Mouse (Mus musculus): ENCODE measurements around the gene Sh3kbp1. TPM values are rescaled to one million over a fixed set of nuclear protein-coding genes. Genes with fewer than 3 reads are reported as not detected.
A peak's percentile ranks its signal among the peaks of the same experiment; 100 is the strongest.

The Sh3kbp1 gene
- polyA plus RNA-seq, 1 experiment from 2014 or later: 23.2 TPM

- no peak for DNase-seq (ENCODE audit: low spot score)
- peaks cover 98% of the 10 kb centered on the region for H3K27me3 ChIP-seq (replicated peaks; ENCODE audit: low read depth, poor library complexity, severe bottlenecking)
- H3K9me3 ChIP-seq: no peaks in the 10 kb centered on the region
- WGBS: 70% methylated on average over 3 of the region's 3 CpGs
- H3K4me1 ChIP-seq: no peaks in the 10 kb centered on the region
- H3K4me3 ChIP-seq: no peak overlapping the region
- H3K27ac ChIP-seq (replicated peaks): no peak overlapping the region
- no peaks in the 10 kb centered on the region for H3K36me3 ChIP-seq (replicated peaks)
Observed at GRCm38 (mm10) chrX:159879455-159879854, 252.4 kb downstream of the Sh3kbp1 start.

GRCm38 (mm10) chrX:159881576-159881975 is 254.5 kb downstream of the Sh3kbp1 start:
- no peak overlapping the region for H3K4me3 ChIP-seq
- H3K4me1 ChIP-seq: no peaks in the 10 kb centered on the region
- peaks cover 100% of the 10 kb centered on the region for H3K27me3 ChIP-seq (replicated peaks; ENCODE audit: low read depth, poor library complexity, severe bottlenecking)
- 86% methylated on average over 5 of the region's 5 CpGs for WGBS
- H3K27ac ChIP-seq (replicated peaks): no peak overlapping the region
- H3K9me3 ChIP-seq: no peaks in the 10 kb centered on the region
- DNase-seq (ENCODE audit: low spot score): no peak
- H3K36me3 ChIP-seq (replicated peaks): no peaks in the 10 kb centered on the region

DNA sequence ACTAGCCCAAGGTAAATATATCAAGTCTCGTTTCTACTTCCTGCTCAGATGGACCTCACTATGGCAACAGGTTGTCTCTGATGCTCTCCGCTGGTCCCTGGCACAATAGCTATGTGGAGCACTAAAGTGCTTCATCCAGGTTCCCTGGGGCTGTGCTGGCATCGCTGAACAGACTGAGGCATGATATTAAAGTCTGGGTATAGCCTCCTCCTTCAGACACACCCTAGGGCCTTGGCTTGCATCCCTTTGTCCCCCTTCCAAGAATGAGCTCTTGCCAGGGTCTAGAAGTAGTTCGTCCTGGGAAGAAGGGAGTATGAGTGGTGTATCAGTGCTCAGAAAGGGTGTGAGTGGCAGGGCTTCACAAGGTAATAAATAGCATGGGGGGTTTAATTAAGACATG is 269.5 kb downstream of the Sh3kbp1 start:
- 77% methylated on average over 4 of the region's 4 CpGs for WGBS
- no peaks in the 10 kb centered on the region for H3K4me1 ChIP-seq
- H3K27me3 ChIP-seq (replicated peaks; ENCODE audit: low read depth, poor library complexity, severe bottlenecking): peaks cover 70% of the 10 kb centered on the region
- H3K9me3 ChIP-seq: no peaks in the 10 kb centered on the region
- no peak overlapping the region for H3K27ac ChIP-seq (replicated peaks)
- H3K36me3 ChIP-seq (replicated peaks): no peaks in the 10 kb centered on the region
- no peak for DNase-seq (ENCODE audit: low spot score)
- no peak overlapping the region for H3K4me3 ChIP-seq

DNA sequence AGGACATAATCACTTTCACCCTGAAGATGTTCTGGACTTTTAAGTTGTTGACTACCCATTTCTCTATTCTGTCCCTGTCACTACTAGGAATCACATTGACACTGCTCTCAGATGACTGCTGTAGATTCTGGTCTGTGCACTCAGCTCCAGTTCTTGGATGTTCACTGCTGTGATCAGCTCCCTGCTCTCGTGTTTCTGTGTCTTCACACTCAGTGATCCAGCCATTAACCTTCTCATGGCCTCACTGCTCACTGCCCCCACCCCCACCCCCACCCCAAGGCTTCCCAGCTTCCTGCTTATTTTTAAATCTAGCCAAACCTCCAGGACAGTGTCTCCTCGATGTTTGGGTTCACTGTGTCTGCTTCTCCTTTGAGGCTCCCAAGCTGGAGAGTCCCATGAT is 271.0 kb downstream of the Sh3kbp1 start:
- DNase-seq (ENCODE audit: low spot score): no peak
- H3K27me3 ChIP-seq (replicated peaks; ENCODE audit: low read depth, poor library complexity, severe bottlenecking): peaks cover 78% of the 10 kb centered on the region
- H3K36me3 ChIP-seq (replicated peaks): no peaks in the 10 kb centered on the region
- H3K4me3 ChIP-seq: no peak overlapping the region
- H3K4me1 ChIP-seq: no peaks in the 10 kb centered on the region
- no peaks in the 10 kb centered on the region for H3K9me3 ChIP-seq
- H3K27ac ChIP-seq (replicated peaks): no peak overlapping the region
- WGBS: 38% methylated on average over 2 of the region's 2 CpGs

GRCm38 (mm10) chrX:159899121-159899520 is 272.0 kb downstream of the Sh3kbp1 start:
- DNase-seq (ENCODE audit: low spot score): no peak
- no peaks in the 10 kb centered on the region for H3K36me3 ChIP-seq (replicated peaks)
- H3K27me3 ChIP-seq (replicated peaks; ENCODE audit: low read depth, poor library complexity, severe bottlenecking): peaks cover 88% of the 10 kb centered on the region

GRCm38 (mm10) chrX:159903421-159903820 is 276.3 kb downstream of the Sh3kbp1 start:
- Histone ChIP-seq H3K27me3 (replicated peaks; ENCODE audit: low read depth, poor library complexity, severe bottlenecking) (peaks cover 94% of the 10 kb centered on the region), H3K27ac (replicated peaks) (no peak overlapping the region), H3K36me3 (replicated peaks) (no peaks in the 10 kb centered on the region), H3K4me3 (no peak overlapping the region), H3K9me3 (no peaks in the 10 kb centered on the region), H3K4me1 (no peaks in the 10 kb centered on the region)
- 86% methylated on average over 3 of the region's 3 CpGs for WGBS
- no peak for DNase-seq (ENCODE audit: low spot score)

More at GRCm38 (mm10) chrX:159899121-159899520, 272.0 kb downstream of the Sh3kbp1 start:
- H3K9me3 ChIP-seq: no peaks in the 10 kb centered on the region
- no peak overlapping the region for H3K27ac ChIP-seq (replicated peaks)
- H3K4me1 ChIP-seq: no peaks in the 10 kb centered on the region
- no peak overlapping the region for H3K4me3 ChIP-seq
- WGBS: 67% methylated on average over 2 of the region's 2 CpGs

DNA sequence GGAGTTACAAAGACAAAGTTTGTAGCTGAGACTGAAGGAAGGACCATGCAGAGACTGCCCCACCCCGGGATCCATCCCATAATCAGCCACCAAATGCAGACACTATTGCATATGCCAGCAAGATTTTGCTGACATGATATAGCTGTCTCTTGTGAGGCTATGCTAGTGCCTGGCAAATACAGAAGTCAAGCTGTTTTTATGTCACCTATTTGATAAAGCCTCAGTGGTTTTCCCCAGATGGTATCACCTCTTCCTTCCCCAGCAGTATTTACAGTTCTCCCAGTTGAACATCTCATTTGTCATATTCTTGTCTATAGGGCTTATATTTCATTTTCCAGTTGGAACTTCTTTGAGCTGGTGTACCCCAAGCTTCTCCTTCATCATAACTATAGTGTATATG is 280.6 kb downstream of the Sh3kbp1 start:
- Histone ChIP-seq H3K4me3 (no peak overlapping the region), H3K4me1 (peaks cover 2% of the 10 kb centered on the region; the same call in 1 of the 2 replicates), H3K36me3 (replicated peaks) (no peaks in the 10 kb centered on the region), H3K9me3 (no peaks in the 10 kb centered on the region), H3K27ac (replicated peaks) (no peak overlapping the region), H3K27me3 (replicated peaks; ENCODE audit: low read depth, poor library complexity, severe bottlenecking) (peaks cover 99% of the 10 kb centered on the region)
- WGBS: 75% methylated on average over 1 of the region's 1 CpGs
- DNase-seq (ENCODE audit: low spot score): no peak

- Histone ChIP-seq H3K4me1 (peaks cover 2% of the 10 kb centered on the region; the same call in 1 of the 2 replicates), H3K9me3 (no peaks in the 10 kb centered on the region), H3K36me3 (replicated peaks) (no peaks in the 10 kb centered on the region), H3K27ac (replicated peaks) (no peak overlapping the region), H3K4me3 (no peak overlapping the region), H3K27me3 (replicated peaks; ENCODE audit: low read depth, poor library complexity, severe bottlenecking) (peaks cover 94% of the 10 kb centered on the region)
- 82% methylated on average over 6 of the region's 6 CpGs for WGBS
- DNase-seq (ENCODE audit: low spot score): no peak
Observed at GRCm38 (mm10) chrX:159909446-159910277, 282.6 kb downstream of the Sh3kbp1 start.

DNA sequence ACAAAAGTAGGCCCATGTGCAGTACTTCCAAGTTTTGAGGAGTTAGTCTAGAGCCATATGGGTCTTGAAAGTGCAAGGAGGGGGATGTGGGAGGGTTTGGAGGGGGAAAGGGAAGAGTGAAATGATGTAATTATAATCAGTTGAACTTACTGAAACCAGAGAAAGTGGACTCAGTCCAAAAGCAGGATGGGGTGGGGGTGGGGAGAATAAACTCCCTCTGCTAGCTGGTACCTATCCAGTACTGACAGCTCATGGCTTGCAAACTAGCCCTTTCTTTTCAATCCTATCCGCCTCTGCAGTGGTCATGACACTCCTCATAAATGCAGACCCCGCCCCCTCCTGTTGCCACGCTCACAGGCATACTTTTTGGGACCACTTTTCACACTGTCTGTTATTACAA is 283.5 kb downstream of the Sh3kbp1 start:
- peak; percentile 9 for DNase-seq (ENCODE audit: low spot score)
- peaks cover 2% of the 10 kb centered on the region; the same call in 1 of the 2 replicates for H3K4me1 ChIP-seq
- no peaks in the 10 kb centered on the region for H3K36me3 ChIP-seq (replicated peaks)
- H3K9me3 ChIP-seq: no peaks in the 10 kb centered on the region
- H3K27me3 ChIP-seq (replicated peaks; ENCODE audit: low read depth, poor library complexity, severe bottlenecking): peaks cover 89% of the 10 kb centered on the region
- no peak overlapping the region for H3K4me3 ChIP-seq
- WGBS: 77% methylated on average over 3 of the region's 3 CpGs
- H3K27ac ChIP-seq (replicated peaks): no peak overlapping the region

DNA sequence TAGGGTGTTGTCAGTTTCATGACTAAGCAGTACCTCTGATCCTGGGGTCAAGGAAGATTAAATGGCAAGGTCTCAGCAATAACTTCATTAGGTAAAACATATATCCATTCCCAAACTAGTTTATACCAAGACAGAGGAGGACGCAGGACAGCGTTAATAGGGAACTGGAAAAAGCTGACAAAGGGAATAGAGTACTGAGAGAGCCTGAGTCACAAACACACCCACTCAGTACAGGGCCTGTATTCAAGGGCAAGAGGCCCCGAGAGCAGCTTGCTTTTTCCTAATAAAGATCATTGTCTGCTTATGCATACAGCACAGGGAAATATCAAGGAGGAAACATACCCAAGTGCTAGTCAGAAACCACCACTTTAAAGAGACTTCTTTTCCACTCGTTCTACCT is 284.5 kb downstream of the Sh3kbp1 start:
- peaks cover 2% of the 10 kb centered on the region; the same call in 1 of the 2 replicates for H3K4me1 ChIP-seq
- no peaks in the 10 kb centered on the region for H3K36me3 ChIP-seq (replicated peaks)
- H3K27me3 ChIP-seq (replicated peaks; ENCODE audit: low read depth, poor library complexity, severe bottlenecking): peaks cover 89% of the 10 kb centered on the region
- 79% methylated on average over 4 of the region's 4 CpGs for WGBS
- H3K9me3 ChIP-seq: no peaks in the 10 kb centered on the region
- H3K27ac ChIP-seq (replicated peaks): no peak overlapping the region
- no peak overlapping the region for H3K4me3 ChIP-seq
- no peak for DNase-seq (ENCODE audit: low spot score)

DNA sequence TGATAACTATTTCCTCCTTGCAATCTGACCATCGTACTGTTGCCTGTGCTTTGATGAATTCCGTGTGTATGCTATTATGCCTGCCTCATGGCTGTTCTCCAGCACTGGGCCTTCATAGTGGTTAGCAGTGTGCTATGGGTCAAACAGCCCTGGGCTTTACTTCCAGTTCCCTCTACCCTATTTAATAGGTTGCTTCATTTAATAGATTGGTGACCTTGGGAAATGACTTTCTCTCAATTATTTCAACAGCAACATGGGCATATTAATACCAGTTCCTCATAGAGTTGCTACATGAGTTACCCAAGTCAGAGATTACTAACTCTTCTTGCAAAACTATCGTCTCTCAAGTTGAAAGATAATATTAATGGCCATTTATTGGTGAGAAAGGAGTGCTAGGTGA is 285.0 kb downstream of the Sh3kbp1 start:
- Histone ChIP-seq H3K27ac (replicated peaks) (no peak overlapping the region), H3K36me3 (replicated peaks) (no peaks in the 10 kb centered on the region), H3K4me3 (no peak overlapping the region), H3K4me1 (peaks cover 2% of the 10 kb centered on the region; the same call in 1 of the 2 replicates), H3K9me3 (no peaks in the 10 kb centered on the region), H3K27me3 (replicated peaks; ENCODE audit: low read depth, poor library complexity, severe bottlenecking) (peaks cover 89% of the 10 kb centered on the region)
- no peak for DNase-seq (ENCODE audit: low spot score)
- 80% methylated on average over 3 of the region's 3 CpGs for WGBS

DNA sequence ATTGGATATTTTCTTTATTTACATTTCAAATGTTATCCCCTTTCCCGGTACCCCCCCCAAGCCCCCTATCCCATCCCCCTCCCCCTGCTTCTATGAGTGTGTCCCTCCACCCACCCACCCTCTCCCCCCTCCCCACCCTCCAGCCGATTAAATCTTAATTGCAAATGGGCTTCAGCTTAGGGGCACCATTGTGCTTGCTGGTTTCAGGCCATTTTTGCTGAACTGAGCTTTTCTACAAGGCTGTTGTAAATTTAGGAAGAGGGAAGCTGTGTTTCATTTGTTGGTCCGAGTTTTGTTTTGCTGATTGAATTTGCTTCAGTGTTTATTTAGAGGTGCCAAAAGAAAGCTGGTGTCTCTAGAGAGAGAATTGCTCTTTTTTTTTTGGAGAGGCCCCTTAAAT is 286.4 kb downstream of the Sh3kbp1 start:
- Histone ChIP-seq H3K27ac (replicated peaks) (no peak overlapping the region), H3K9me3 (no peaks in the 10 kb centered on the region), H3K36me3 (replicated peaks) (no peaks in the 10 kb centered on the region), H3K4me1 (peaks cover 2% of the 10 kb centered on the region; the same call in 1 of the 2 replicates), H3K27me3 (replicated peaks; ENCODE audit: low read depth, poor library complexity, severe bottlenecking) (peaks cover 89% of the 10 kb centered on the region), H3K4me3 (no peak overlapping the region)
- WGBS: 55% methylated on average over 3 of the region's 3 CpGs
- no peak for DNase-seq (ENCODE audit: low spot score)

GRCm38 (mm10) chrX:159915125-159915524 is 288.1 kb downstream of the Sh3kbp1 start:
- no peak overlapping the region for H3K4me3 ChIP-seq
- no peaks in the 10 kb centered on the region for H3K9me3 ChIP-seq
- H3K27ac ChIP-seq (replicated peaks): no peak overlapping the region
- DNase-seq (ENCODE audit: low spot score): no peak
- peaks cover 2% of the 10 kb centered on the region; the same call in 1 of the 2 replicates for H3K4me1 ChIP-seq
- H3K27me3 ChIP-seq (replicated peaks; ENCODE audit: low read depth, poor library complexity, severe bottlenecking): peaks cover 89% of the 10 kb centered on the region
- no peaks in the 10 kb centered on the region for H3K36me3 ChIP-seq (replicated peaks)
- 69% methylated on average over 1 of the region's 1 CpGs for WGBS
